Mouse (Mus musculus) liver, adult 2 months (tissue): Measurements from ENCODE around the gene Lmntd1.
A peak's percentile ranks its signal among the peaks of the same experiment; 100 is the strongest.

ENCODE experiments used
- CTCF ChIP-seq: fragments of 200-500 bp; IDR thresholded peaks from 2 replicates; pipeline ENCODE4 v1.5.1; 2011; ENCODE audit warnings: low read depth, low read length, control low read depth
- POLR2A ChIP-seq: fragments of 200-500 bp; IDR thresholded peaks from 2 replicates; pipeline ENCODE4 v1.6.1; 2011; ENCODE audit warnings: low read length, control low read depth; ENCODE audit not compliant: insufficient read depth; ENCODE audit errors: extremely low read depth

DNA sequence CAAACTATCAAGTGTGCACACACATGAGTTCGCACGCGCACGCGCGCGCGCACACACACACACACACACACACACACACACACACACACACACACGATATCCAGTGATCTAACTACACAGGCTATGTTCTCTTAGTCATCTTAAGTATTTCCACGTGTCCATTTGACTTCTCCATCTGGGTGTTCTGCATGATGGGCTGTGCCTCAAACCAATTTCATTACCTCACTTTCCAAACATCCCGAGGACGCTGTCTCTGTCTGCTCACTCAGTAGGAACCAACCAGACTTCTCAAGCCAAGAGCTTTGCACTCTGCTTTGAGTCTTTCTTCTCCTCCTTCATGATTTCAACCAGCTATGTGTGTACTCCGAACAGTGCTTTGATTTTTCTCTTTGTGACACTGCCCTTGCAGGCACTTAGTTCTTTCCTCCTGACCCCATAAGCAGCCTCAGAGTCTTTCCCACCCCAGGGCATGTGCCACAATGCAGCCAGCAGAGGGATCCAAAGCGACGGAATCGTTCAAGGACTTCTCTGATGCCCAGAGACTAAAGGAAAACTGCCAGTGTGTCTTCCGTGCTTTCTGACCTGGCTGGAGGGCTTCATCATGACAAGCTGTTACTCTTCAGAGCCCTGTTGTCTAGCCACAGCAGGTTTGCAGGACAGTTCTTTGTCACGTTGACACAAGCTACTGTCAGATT lies 172.6 kb downstream of the Lmntd1 start:
- TF ChIP-seq POLR2A (no peak), CTCF (peak; percentile 78)
